Mouse (Mus musculus) hindbrain, postnatal 0 days (tissue): ENCODE data around the gene Fam102b. TPM values are rescaled to one million over a fixed set of nuclear protein-coding genes. Genes with fewer than 3 reads are reported as not detected.

Experiments used
- ATAC-seq: fragments of 200-750 bp; cut with Nextera tagmentation; 2 replicates; pipeline ENCODE4 v1.8.0; 2017; ENCODE audit warnings: mild to moderate bottlenecking, moderate TSS enrichment, moderate library complexity
- DNase-seq: peaks from one replicate; pipeline ENCODE4 v3.0.0-alpha.2; 2015; ENCODE audit warnings: low spot score
- H3K27ac ChIP-seq: fragments of 300-500 bp; sonication (generic); 2 replicates; pipeline ENCODE4 v1.5.1; 2014; ENCODE audit warnings: mild to moderate bottlenecking
- H3K27me3 ChIP-seq: fragments of 300-500 bp; sonication (generic); 2 replicates; pipeline ENCODE4 v1.6.1; 2014; ENCODE audit warnings: low read length, mixed read lengths; ENCODE audit not compliant: insufficient read depth
- H3K36me3 ChIP-seq: fragments of 300-500 bp; sonication (generic); 2 replicates; pipeline ENCODE4 v1.6.1; 2014; ENCODE audit warnings: low read length, mixed read lengths; ENCODE audit not compliant: insufficient read depth
- H3K4me1 ChIP-seq: fragments of 300-500 bp; sonication (generic); 2 replicates; pipeline ENCODE4 v1.6.1; 2014; ENCODE audit warnings: antibody characterized with exemption, low read length, mixed read lengths; ENCODE audit not compliant: insufficient read depth
- H3K4me2 ChIP-seq: fragments of 300-500 bp; sonication (generic); 2 replicates; pipeline ENCODE4 v1.6.1; 2014; ENCODE audit warnings: low read depth, mild to moderate bottlenecking, low read length, moderate library complexity, mixed read lengths
- H3K4me3 ChIP-seq: fragments of 300-500 bp; sonication (generic); 2 replicates; pipeline ENCODE4 v1.5.1; 2014; ENCODE audit warnings: low read length
- H3K9ac ChIP-seq: fragments of 300-500 bp; sonication (generic); replicated peaks from 2 replicates; pipeline ENCODE4 v1.6.1; 2014; ENCODE audit warnings: mild to moderate bottlenecking, low read length, moderate library complexity, mixed read lengths
- H3K9me3 ChIP-seq: fragments of 300-500 bp; sonication (generic); 2 replicates; pipeline ENCODE4 v1.6.1; 2016; ENCODE audit warnings: low read length, mixed read lengths
- CTCF ChIP-seq: IDR thresholded peaks from 2 replicates; pipeline ENCODE4 v1.5.1; 2016; ENCODE audit warnings: antibody characterized with exemption, control low read depth, low read depth
- WGBS: fragments of 180-500 bp; shearing (Covaris S2); extraction: QIAGEN DNeasy Blood & Tissue Kit; methylation state at CpG from one replicate; pipeline ENCODE4 v1.1.7; 2014; 5-methylcytosine and 5-hydroxymethylcytosine counted together
- polyA plus RNA-seq: library from polyadenylated mRNA; unstranded; fragments of >200 nt; fragmentation: Nextera tagmentation; extraction: Ambion mirVana; gene quantifications from 2 replicates; pipeline ENCODE4 v1.2.1, GENCODE M21; 2015
- total RNA-seq: library from RNA; depleted of rRNA; stranded (reverse); fragments of >200 nt; gene quantifications from 2 replicates; pipeline ENCODE4 v1.2.3, GENCODE M21; 2014; rRNA removed

Gene Fam102b
- total RNA-seq = 64.4 and 69.4 TPM in 2 replicates
- polyA plus RNA-seq = 22.5 and 23.7 TPM in 2 replicates

- peak; percentile 94 for DNase-seq
- H3K9me3 ChIP-seq = no peaks in the 10 kb centered on the region
- peaks cover 12% of the 10 kb centered on the region for H3K4me1 ChIP-seq
- peak within 1 kb of the TSS; percentile 76 for H3K4me3 ChIP-seq
- no peaks in the 10 kb centered on the region for H3K27me3 ChIP-seq
- H3K4me2 ChIP-seq = peak within 1 kb of the TSS; percentile 62
- H3K9ac ChIP-seq = peak within 1 kb of the TSS; percentile 88
- peak; percentile 85 for ATAC-seq
- peak; percentile 51 for TF ChIP-seq CTCF
- H3K27ac ChIP-seq = peak within 1 kb of the TSS; percentile 86
- whole genome bisulfite sequencing = under 1% methylated on average over 41 of the region's 54 CpGs
- no peaks in the 10 kb centered on the region for H3K36me3 ChIP-seq
Observed at GRCm38 (mm10) chr3:109027515-109027987, at the start of gene Fam102b. Gene Fam102b (minus strand): TSS chr3:109027607.

GRCm38 (mm10) chr3:109062989-109063388 lies 35.6 kb upstream of the Fam102b start:
- peak; percentile 81 for DNase-seq
- Histone ChIP-seq H3K4me3 (no peak overlapping the region), H3K4me2 (no peak overlapping the region), H3K36me3 (no peaks in the 10 kb centered on the region), H3K27ac (no peak overlapping the region), H3K9ac (no peak overlapping the region), H3K4me1 (no peaks in the 10 kb centered on the region), H3K27me3 (no peaks in the 10 kb centered on the region), H3K9me3 (no peaks in the 10 kb centered on the region)
- 1% methylated on average over 6 of the region's 6 CpGs for WGBS
- TF ChIP-seq CTCF = peak; percentile 80
- 0 out of 2 replicates have a peak, but pooled peaks have one; percentile 35 for ATAC-seq

- ATAC-seq = no peak
- 75% methylated on average over 7 of the region's 7 CpGs for WGBS
Observed at GRCm38 (mm10) chr3:109062391-109062790, 35.0 kb upstream of the Fam102b start.

GRCm38 (mm10) chr3:109059903-109060302 lies 32.5 kb upstream of the Fam102b start:
- ATAC-seq = no peak
- Histone ChIP-seq H3K4me1 (no peaks in the 10 kb centered on the region), H3K9ac (no peak overlapping the region), H3K27ac (no peak overlapping the region), H3K36me3 (no peaks in the 10 kb centered on the region), H3K4me2 (no peak overlapping the region), H3K9me3 (no peaks in the 10 kb centered on the region), H3K4me3 (no peak overlapping the region), H3K27me3 (no peaks in the 10 kb centered on the region)
- WGBS = 58% methylated on average over 8 of the region's 8 CpGs
- TF ChIP-seq CTCF = no peak
- DNase-seq = no peak

More at GRCm38 (mm10) chr3:109062391-109062790, 35.0 kb upstream of the Fam102b start:
- Histone ChIP-seq H3K4me1 (no peaks in the 10 kb centered on the region), H3K4me2 (no peak overlapping the region), H3K4me3 (no peak overlapping the region), H3K9ac (no peak overlapping the region), H3K27ac (no peak overlapping the region), H3K9me3 (no peaks in the 10 kb centered on the region), H3K36me3 (no peaks in the 10 kb centered on the region), H3K27me3 (no peaks in the 10 kb centered on the region)
- DNase-seq = no peak
- TF ChIP-seq CTCF = no peak

GRCm38 (mm10) chr3:109051946-109052331 lies 24.5 kb upstream of the Fam102b start:
- ATAC-seq = no peak
- WGBS = 86% methylated on average over 6 of the region's 6 CpGs
- no peak for DNase-seq
- Histone ChIP-seq H3K4me2 (no peak overlapping the region), H3K36me3 (no peaks in the 10 kb centered on the region), H3K4me3 (no peak overlapping the region), H3K27me3 (no peaks in the 10 kb centered on the region), H3K9ac (no peak overlapping the region), H3K27ac (no peak overlapping the region), H3K9me3 (no peaks in the 10 kb centered on the region), H3K4me1 (no peaks in the 10 kb centered on the region)
- no peak for TF ChIP-seq CTCF

- Histone ChIP-seq H3K27ac (no peak overlapping the region), H3K27me3 (no peaks in the 10 kb centered on the region), H3K4me3 (no peak overlapping the region), H3K36me3 (no peaks in the 10 kb centered on the region), H3K9me3 (no peaks in the 10 kb centered on the region), H3K4me2 (no peak overlapping the region), H3K4me1 (no peaks in the 10 kb centered on the region), H3K9ac (no peak overlapping the region)
- DNase-seq (no peak), ATAC-seq (no peak)
- no peak for TF ChIP-seq CTCF
- 57% methylated on average over 11 of the region's 11 CpGs for WGBS
Observed at GRCm38 (mm10) chr3:109051056-109051945, 23.9 kb upstream of the Fam102b start.
